ENCODE assay signal across 11 mouse cellular contexts in the genomic region with DNA sequence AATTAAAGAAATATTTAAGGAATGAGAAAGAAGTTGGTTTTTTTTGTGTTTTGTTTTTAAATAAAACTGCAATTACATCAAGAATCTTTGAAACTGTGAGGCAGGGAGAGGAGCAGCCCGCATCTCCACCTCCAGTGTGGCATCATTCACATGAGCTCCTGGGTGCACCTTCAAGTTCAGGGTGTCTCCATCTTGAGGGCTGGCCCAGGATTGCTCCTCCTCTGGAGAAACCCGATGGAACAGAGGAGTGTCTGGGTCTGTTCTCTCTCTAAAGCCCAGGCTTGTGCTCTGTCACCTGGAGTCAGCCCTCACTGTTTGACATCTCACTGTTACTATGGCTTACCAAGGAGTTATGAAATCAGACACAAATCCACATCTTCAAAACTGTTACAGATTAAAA.
"Had no signal": no experiment of that assay in that cellular context is flagged by ENCODE, and none has a peak within 500 bp of the region (broad histone marks: within the 10 kb centered on the region; RNA-seq: fewer than 3 reads in every experiment).

No protein-coding gene starts in this region.

- H3K4me1 ChIP-seq: limb, embryonic 15.5 days; liver, embryonic 12.5 days; midbrain, embryonic 10.5 days; midbrain, embryonic 15.5 days; neural tube, embryonic 12.5 days had no signal

- H3K27me3 ChIP-seq: limb, embryonic 15.5 days; midbrain, embryonic 15.5 days; neural tube, embryonic 12.5 days had no signal

- H3K4me3 ChIP-seq: limb, embryonic 15.5 days; liver, embryonic 12.5 days; midbrain, embryonic 10.5 days; midbrain, embryonic 15.5 days; neural tube, embryonic 12.5 days had no signal

- H3K27ac ChIP-seq: limb, embryonic 15.5 days; liver, embryonic 12.5 days; midbrain, embryonic 10.5 days; midbrain, embryonic 15.5 days; neural tube, embryonic 12.5 days; stomach, postnatal 0 days had no signal

- ATAC-seq: liver, embryonic 12.5 days; midbrain, embryonic 15.5 days had no signal

- DNase-seq: kidney, postnatal 14 days; lung, embryonic 14.5 days; lung, postnatal 10 days; lung, postnatal 4 days; thymus, postnatal 4 days had no signal
